Mouse (Mus musculus) heart, adult 8-10 months (tissue): Measurements from ENCODE around the gene Pacsin3. TPM values are rescaled to one million over a fixed set of nuclear protein-coding genes. Genes with fewer than 3 reads are reported as not detected.

Source experiments
- DNase-seq: peaks from one replicate; pipeline ENCODE4 v3.0.0; 2022; ENCODE audit warnings: low spot score
- total RNA-seq, 4 experiments: library from RNA; stranded (reverse); gene quantifications; 2 replicates each; pipeline ENCODE4 v1.2.4; 2022

Pacsin3 gene
- total RNA-seq, 4 experiments from 2014 or later = 168 to 198 (median 178) TPM

GRCm38 (mm10) chr2:91302845-91303244 is 47.1 kb downstream of the Pacsin3 start:
- no peak for DNase-seq

GRCm38 (mm10) chr2:91305926-91306325 is 50.2 kb downstream of the Pacsin3 start:
- no peak for DNase-seq

- DNase-seq = no peak
These were observed 50.8 kb downstream of the Pacsin3 start for GRCm38 (mm10) chr2:91306589-91306988.

- no peak for DNase-seq
These were observed 52.9 kb downstream of the Pacsin3 start for GRCm38 (mm10) chr2:91308680-91309079.

GRCm38 (mm10) chr2:91309546-91309945 is 53.8 kb downstream of the Pacsin3 start:
- DNase-seq = no peak

GRCm38 (mm10) chr2:91312578-91313311 is 57.0 kb downstream of the Pacsin3 start:
- peak; percentile 26 for DNase-seq

DNA sequence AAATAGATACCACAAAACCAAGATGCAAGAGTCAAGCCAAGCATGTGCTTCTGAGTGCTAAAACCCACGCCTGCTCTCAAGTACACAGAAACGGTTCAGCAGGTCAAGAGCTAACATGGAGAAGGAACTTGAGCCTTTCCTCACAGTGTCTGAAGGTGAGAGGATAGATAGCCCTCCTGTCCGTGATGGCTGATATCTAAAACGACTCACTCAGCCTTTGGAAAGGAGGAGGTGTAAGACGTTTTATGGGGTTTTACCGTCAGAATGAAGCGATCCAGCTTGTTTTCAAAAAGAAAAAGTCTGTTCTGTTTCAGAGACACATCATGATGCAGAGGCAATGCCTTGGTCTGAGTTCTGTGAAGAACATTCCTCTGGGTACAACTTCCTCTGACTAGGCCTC is 58.4 kb downstream of the Pacsin3 start:
- no peak for DNase-seq

Other genes starting within 250 kb of the Pacsin3 start
- gene Rapsn, start 220.3 kb upstream of the Pacsin3 start, total RNA-seq = 10 to 100 TPM; 15.4 to 19.4 (median 16.4) TPM
- 100 to 1,000 TPM; 192 to 274 (median 220) TPM for gene Psmc3, start 201.9 kb upstream of the Pacsin3 start, total RNA-seq
- 10 to 100 TPM; 19.0 to 26.0 (median 23.6) TPM for gene Slc39a13, start 185.5 kb upstream of the Pacsin3 start, total RNA-seq
- 1 to 10 TPM; 2.8 to 6.1 (median 3.2) TPM for gene Spi1, start 173.6 kb upstream of the Pacsin3 start, total RNA-seq
- 1,000 to 10,000 TPM; 1,514 to 2,177 (median 1,722) TPM for gene Mybpc3, start 137.8 kb upstream of the Pacsin3 start, total RNA-seq
- gene Madd, start 72.1 kb upstream of the Pacsin3 start, total RNA-seq = 1 to 10 TPM; 4.9 to 6.9 (median 6.1) TPM
- 10 to 100 TPM; 15.6 to 31.0 (median 22.5) TPM for gene Nr1h3, start 53.1 kb upstream of the Pacsin3 start, total RNA-seq
- 10 to 100 TPM; 14.3 to 17.5 (median 16.7) TPM for gene Acp2, start 53.1 kb upstream of the Pacsin3 start, total RNA-seq
- 1 to 10 TPM; 1.7 to 4.2 (median 3.3) TPM for gene Ddb2, start 19.0 kb upstream of the Pacsin3 start, total RNA-seq
- gene Arfgap2, start 9.0 kb downstream of the Pacsin3 start, total RNA-seq = 10 to 100 TPM; 53.7 to 61.8 (median 55.7) TPM
- gene 1110051M20Rik, start 188.8 kb downstream of the Pacsin3 start, total RNA-seq = 10 to 100 TPM in 3 of 4 experiments, 1 to 10 TPM in 1; 9.1 to 14.9 (median 13.8) TPM
- gene Lrp4, start 201.6 kb downstream of the Pacsin3 start, total RNA-seq = 10 to 100 TPM in 3 of 4 experiments, 1 to 10 TPM in 1; 8.9 to 13.3 (median 11.3) TPM